Mouse (Mus musculus) layer of hippocampus, adult 9-10 months (tissue): ENCODE measurements around the gene Usp8.

Experiments used
- DNase-seq: peaks from one replicate; pipeline ENCODE4 v3.0.0; 2022; ENCODE audit warnings: low spot score

The Usp8 gene

GRCm38 (mm10) chr2:126743389-126743788 is 36.3 kb downstream of the Usp8 start:
- DNase-seq, result no peak

- DNase-seq, result no peak
Observed at GRCm38 (mm10) chr2:126755664-126756063, 48.5 kb downstream of the Usp8 start.

GRCm38 (mm10) chr2:126759351-126759750 is 52.2 kb downstream of the Usp8 start:
- no peak for DNase-seq

GRCm38 (mm10) chr2:126765867-126766582 is 58.9 kb downstream of the Usp8 start:
- no peak for DNase-seq

- no peak for DNase-seq
Observed at GRCm38 (mm10) chr2:126767599-126767998, 60.5 kb downstream of the Usp8 start.

GRCm38 (mm10) chr2:126768194-126768593 is 61.1 kb downstream of the Usp8 start:
- DNase-seq, result no peak

GRCm38 (mm10) chr2:126769431-126770181 is 62.5 kb downstream of the Usp8 start:
- DNase-seq, result no peak

- DNase-seq, result no peak
Observed at GRCm38 (mm10) chr2:126772217-126772616, 65.1 kb downstream of the Usp8 start.

- no peak for DNase-seq
Observed at GRCm38 (mm10) chr2:126775951-126776350, 68.8 kb downstream of the Usp8 start.

GRCm38 (mm10) chr2:126776416-126776815 is 69.3 kb downstream of the Usp8 start:
- DNase-seq, result no peak

- DNase-seq, result no peak
Observed at GRCm38 (mm10) chr2:126778806-126779205, 71.7 kb downstream of the Usp8 start.

GRCm38 (mm10) chr2:126780286-126780685 is 73.2 kb downstream of the Usp8 start:
- DNase-seq, result no peak

GRCm38 (mm10) chr2:126781478-126781877 is 74.3 kb downstream of the Usp8 start:
- no peak for DNase-seq

- DNase-seq, result peak; percentile 59
Observed at GRCm38 (mm10) chr2:126782433-126782832, 75.3 kb downstream of the Usp8 start.

GRCm38 (mm10) chr2:126783370-126783769 is 76.2 kb downstream of the Usp8 start, which contains the start of gene Usp50:
Gene Usp50 (minus strand): TSS chr2:126783470.
- no peak for DNase-seq

- DNase-seq, result peak; percentile 67
Observed at GRCm38 (mm10) chr2:126787721-126788342, 80.7 kb downstream of the Usp8 start.

- DNase-seq, result no peak
Observed at GRCm38 (mm10) chr2:126792611-126793010, 85.5 kb downstream of the Usp8 start.

GRCm38 (mm10) chr2:126795708-126796107 is 88.6 kb downstream of the Usp8 start:
- no peak for DNase-seq

GRCm38 (mm10) chr2:126798455-126798854 is 91.3 kb downstream of the Usp8 start:
- no peak for DNase-seq

- no peak for DNase-seq
Observed at GRCm38 (mm10) chr2:126801980-126802379, 94.9 kb downstream of the Usp8 start.
